Mouse (Mus musculus) v-Abl transformed pro-B cells (cell line): ENCODE results near the gene Csnk2b.
"Not testable (repeated sequence)": the region's sequence is repeated elsewhere in the genome, so short reads cannot be mapped to it uniquely, and the experiment has no call there.

Experiments
- in situ Hi-C, 2 experiments: fragments of 400-800 bp; cut with MboI; formaldehyde crosslinking; loops; one replicate each; pipeline ENCODE4 v1.15.1; 2025; ENCODE audit not compliant: unreplicated experiment in 2 of 2

Gene Csnk2b

DNA sequence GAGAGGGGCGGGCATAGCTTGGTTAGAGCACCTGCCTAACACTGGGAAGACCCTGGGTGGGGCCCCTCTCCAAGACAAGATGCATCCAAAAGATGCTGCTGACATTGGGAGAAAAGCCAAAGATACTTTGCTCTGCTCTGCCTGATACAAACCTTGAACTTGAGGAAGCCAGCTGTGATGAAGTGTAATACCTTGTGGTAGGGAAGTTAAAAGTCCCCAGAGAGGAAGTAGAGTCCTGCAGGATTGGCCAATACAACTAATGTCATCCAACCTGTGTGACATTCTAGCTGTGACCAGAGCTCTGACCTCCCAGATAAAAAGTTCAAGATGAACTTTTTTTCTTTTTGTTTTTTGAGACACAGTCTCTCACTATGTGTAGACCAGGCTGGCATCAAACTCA, 3.2 kb upstream of the Csnk2b start:
- in situ Hi-C loops = loop anchor here in 1 of 2 experiments (5.0 to 25.0 kb wide), 2 partner anchors 107 to 387 kb away; partner anchors contain the start of genes Atp6v1g2, Cchcr1, Pou5f1 and Tcf19

DNA sequence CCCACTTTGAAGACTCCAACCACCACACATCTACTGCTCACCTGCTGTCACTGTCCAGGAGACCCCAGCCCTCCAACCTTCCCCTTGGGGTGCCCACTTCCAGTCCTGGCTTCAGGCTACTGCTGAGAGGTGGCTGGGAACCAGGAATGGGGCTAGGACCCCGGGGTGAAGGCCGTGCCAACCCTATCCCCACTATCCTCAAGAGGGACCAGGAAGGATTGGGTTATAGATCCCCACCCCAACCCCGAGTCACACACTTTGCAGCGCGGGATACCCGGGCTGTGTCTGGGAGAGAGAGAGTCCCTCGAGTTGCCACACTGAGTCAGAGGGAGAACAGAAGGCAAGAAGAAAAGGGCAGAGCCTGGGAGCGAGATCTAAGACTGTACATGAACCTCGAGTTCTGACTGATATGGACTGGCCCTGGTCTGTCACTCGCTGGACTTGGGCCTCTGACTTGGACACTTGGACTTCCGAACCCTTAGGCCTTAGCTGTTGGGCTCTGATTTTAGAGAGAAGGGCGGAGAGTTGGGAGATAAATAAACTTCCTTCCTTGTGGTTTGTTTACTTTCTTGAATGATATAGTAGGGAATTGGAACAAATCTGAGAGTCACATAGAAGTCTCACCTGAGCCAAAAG, 2.5 kb upstream of the Csnk2b start:
- in situ Hi-C loops = not testable (repeated sequence)

DNA sequence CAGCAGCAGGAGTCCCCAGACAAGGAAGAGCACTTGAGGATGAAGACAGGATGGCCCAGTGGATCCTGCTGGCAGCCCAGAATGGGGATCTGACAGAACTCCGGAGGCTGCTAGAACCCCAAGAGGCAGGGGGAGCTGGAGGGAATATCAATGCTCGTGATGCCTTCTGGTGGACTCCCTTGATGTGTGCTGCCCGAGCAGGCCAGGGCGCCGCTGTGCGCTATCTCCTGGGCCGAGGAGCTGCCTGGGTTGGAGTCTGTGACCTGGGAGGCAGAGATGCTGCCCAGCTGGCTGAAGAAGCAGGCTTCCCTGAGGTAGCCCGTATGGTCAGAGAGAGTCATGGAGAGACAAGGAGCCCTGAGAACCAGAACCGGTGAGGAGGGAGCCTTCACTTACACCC, 1.4 kb upstream of the Csnk2b start:
- in situ Hi-C loops = not testable (repeated sequence)

DNA sequence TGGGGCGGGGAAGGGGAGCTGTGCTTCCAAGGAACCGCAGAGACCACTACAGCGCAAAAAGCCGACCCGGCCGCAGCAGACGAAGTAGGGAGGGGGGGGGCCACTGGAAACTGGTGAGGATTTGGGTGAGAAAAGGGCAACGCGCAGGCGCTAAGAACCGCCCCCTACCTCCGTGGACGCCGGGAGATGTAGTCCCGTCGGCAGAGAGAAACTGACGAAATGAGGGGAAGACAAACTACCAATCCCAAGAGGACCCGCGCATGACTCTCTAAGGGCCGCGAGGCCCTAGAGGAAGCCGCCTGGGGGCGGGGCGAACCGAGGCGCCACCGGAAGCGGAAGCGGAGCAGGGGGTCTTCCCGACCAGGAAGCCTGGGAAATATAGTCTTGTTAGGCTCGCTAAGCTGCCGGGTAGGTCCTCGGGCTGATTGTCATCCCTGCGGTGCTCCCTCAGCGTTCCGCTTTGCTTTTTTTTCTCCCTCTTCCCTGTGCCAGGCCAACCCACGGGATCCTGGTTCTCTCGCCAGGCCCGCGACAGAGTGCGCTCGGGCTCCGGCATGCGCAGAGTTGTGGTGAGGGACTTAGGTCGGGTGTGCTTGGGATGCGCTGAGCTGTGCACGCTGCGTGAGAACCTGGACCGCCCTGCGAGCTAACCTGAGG, 582 bp downstream of the Csnk2b start, which contains the start of gene Gpank1:
Gene Gpank1, plus strand, starts transcription at position 313 of the 657 bp plus-strand sequence.
- in situ Hi-C loops = no loop called here

DNA sequence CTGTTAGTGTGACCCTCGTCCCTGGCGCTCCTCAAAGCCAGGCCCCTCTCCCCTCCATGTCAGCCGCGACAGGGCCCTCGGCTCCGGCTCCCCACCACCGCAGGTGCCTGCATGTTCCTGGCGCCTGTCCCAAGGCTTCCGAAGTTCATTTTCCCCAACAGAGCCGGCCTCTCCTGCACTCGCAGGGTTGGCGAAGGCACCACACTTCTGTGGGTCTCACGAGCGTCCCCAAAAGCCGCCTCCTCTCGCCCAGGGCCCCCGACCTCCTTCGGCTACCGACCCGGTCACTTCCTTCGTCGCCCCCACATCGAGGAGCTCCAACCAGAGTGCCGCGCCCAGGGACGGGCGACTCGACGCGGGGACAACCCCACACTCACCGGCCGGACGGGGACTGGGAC, 1.1 kb downstream of the Csnk2b start:
- in situ Hi-C loops = no loop called here

DNA sequence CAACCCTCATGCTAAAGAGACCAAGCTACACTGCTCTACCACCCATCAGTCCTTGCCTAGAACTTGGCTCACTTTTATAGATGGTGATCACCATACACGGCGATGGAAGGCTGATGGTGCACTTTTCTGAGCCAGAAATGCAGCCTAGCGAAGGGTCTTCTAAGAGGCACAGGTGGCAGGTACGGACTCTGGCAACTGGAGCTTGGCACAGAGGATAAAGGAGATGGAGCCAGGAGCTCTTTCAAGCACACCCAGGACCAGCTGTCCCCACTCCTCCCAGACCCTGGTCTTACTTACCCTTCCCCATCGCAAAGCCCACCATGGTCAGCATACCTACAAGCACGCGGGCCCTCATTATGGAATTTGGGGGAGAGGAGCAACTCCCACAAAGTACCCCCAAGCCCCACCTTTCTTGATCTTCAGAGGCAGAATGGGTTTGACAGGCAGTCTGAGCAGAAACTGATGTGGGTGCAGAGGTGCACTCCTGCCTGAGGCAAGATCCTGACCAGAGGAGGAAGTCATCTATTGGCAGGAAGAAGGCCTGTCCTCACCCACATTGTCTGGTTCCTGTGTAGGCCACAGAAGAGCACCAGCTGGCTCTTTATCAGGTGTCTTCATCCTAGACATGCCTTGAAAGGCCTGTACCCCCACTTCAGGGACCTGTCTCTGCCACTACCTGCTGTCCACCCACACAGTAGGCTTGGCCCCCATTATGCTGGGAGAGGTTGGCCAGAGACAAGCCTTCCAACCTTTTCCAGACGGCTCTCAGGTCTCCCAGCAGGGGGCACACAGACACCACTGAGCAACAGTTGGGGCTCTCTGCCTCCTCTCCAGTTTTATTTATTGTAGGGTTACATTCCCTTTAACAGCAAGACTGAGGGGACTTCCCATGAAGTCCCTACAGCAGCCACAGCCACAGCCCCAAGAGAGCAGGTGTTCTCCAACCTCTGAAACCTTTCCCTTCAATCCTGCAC, 6.5 kb downstream of the Csnk2b start, which contains the start of gene Ly6g5b:
Gene Ly6g5b, minus strand, starts transcription at position 383 of the 974 bp plus-strand sequence.
- in situ Hi-C loops = no loop called here

DNA sequence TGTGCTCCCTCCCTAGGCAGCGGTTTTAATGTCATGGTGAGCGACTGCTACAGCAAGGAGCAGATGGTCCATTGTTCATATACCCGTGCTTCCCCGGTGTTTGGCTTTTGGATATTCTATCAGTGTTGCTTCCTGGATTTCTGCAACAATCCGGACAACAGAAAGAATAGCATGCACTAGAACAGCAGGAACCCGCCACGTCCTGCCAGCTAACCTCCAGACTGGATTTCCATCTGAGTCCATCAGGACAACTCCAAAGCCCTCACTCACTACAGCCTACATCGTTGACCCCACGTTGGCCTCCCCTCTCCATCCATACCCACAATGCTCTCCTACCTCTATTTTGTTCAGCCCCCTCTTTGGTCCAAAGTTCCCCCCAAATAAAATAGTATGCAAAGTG, 10.1 kb downstream of the Csnk2b start:
- in situ Hi-C loops = loop anchor here in 1 of 2 experiments (5.0 kb wide), 1 partner anchor 44 kb away; the partner anchor contains the start of genes Ly6g6c and Mpig6b

- in situ Hi-C loops = loop anchor here (5.0 to 10.0 kb wide), 2 partner anchors 46 to 83 kb away; partner anchors contain the start of gene Sapcd1 (in 1 of the 2)
Measured at GRCm38 (mm10) chr17:35108097-35108496, 13.8 kb downstream of the Csnk2b start, which contains the start of gene Ly6g5c. Ly6g5c (plus strand) TSS chr17:35108279.

- in situ Hi-C loops = loop anchor here (5.0 to 10.0 kb wide), 2 partner anchors 44 to 82 kb away; partner anchors contain the start of gene Sapcd1 (in 1 of the 2)
Measured at GRCm38 (mm10) chr17:35106522-35106921, 15.3 kb downstream of the Csnk2b start.

DNA sequence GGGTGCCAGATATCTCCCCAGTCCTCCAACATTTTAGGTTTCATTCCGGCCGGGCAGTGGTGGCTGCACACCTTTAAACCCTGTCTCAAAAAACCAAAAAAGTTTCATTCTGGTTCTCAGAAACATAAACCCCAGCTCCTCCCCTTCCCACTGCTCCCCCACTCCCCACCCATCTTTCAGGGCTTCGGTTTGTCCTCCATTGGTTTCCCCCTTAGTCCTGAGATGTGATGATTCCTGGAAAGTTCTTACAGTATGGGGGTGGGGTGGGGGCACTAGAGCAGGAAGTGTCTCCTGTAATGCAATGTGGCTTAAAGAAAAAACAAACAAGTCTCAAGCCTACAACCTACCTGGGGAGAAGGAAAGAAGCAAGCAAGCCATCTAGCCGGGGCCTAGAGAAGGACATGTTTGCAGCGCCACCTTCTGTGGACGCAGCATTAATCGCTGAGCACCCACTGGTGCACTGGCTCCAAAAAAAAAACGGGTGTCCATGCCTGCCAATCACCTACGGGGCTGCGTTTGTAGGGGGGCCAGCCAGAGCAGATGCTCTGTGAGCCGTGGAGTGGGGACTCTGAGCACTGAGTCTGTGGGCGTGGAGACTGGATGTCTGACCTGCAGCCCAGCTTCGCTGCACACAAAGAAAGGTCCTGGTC, 16.0 kb downstream of the Csnk2b start:
- in situ Hi-C loops = loop anchor here (5.0 to 10.0 kb wide), 2 partner anchors 44 to 81 kb away; partner anchors contain the start of gene Sapcd1 (in 1 of the 2)

DNA sequence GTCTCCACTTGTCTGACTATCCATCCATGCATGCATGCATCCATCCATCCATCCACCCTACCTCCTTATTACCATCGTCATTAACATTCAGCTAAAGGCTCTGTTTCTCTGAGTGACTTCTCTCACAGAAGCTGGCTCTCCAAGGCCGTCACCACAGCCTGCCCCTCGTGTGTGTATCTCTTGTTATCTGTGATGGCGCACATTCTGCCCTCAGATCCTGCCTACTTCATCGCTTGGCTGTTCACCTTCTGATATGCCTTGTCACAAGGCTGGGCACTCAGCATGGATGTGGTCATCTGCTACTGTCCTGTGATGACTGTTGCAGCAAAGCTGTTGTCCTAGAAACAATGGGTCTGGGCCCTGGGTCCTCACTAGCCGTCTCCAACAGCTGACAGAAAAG, 17.1 kb downstream of the Csnk2b start:
- in situ Hi-C loops = loop anchor here (5.0 to 10.0 kb wide), 2 partner anchors 42 to 80 kb away; partner anchors contain the start of gene Sapcd1 (in 1 of the 2)

- in situ Hi-C loops = loop anchor here in 1 of 2 experiments (10.0 kb wide), 1 partner anchor 79 kb away; the partner anchor contains the start of gene Sapcd1
Measured at GRCm38 (mm10) chr17:35104079-35104478, 17.8 kb downstream of the Csnk2b start.

DNA sequence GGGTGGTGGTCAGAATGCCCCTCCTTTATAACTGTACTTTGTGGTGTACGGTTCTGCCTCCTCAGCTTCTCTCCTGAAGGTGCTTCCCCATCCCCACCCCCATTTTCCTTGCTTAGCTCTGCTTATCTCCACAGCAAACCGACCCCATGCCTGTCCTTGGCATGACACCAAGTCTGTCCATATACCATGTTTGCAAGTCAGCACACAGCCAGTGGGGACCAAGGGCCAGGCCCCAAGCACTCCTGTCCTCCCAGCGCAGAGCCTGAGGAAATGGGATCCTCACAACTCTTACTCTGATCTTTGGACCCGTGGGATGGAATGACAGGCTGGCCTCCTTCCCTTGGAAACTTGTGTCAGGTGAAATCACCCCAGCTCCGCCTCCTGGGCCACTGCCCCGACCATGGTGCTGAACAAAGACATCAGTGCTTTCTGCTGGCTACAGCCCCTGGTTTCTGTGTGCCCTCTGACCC, 18.6 kb downstream of the Csnk2b start:
- in situ Hi-C loops = loop anchor here in 1 of 2 experiments (10.0 kb wide), 1 partner anchor 78 kb away; the partner anchor contains the start of gene Sapcd1

DNA sequence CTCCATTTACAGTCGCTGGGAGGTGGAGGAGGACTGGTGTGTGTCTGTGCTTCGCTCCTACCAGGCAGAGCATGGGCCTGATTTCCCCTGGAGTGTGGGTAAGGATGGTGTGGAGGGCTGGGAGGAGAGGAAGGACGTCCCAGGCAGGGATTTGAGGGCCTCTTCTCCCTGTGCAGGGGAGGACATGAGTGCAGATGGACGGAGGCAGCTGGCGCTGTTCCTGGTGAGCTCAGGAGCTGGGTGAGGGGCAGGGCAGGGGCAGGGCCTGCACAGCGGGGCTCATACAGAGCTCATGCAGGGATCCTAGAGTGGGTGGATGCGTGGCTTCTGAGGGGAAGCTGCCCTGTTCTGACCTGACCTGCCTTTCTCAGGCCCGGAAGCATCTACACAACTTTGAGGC, 19.6 kb downstream of the Csnk2b start:
- in situ Hi-C loops = loop anchor here in 1 of 2 experiments (10.0 kb wide), 1 partner anchor 77 kb away; the partner anchor contains the start of gene Sapcd1

DNA sequence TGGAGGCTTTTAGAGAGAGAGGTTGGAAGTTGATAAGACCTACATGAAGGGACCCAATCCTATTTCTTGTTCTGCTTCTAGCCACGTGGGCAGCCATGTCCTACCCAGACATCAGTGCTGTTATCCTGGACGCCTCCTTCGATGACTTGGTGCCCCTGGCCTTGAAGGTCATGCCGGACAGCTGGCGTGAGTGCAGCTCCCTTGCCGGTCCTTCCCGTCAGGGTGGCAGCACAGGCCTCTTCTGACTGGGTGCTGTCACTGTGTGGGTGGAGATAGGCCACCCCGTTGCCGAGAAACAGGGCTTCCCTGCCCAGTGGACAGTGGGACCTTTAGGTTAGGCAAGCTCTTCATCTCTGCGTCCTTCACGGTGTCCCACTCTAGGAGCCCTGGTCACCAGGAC, 20.7 kb downstream of the Csnk2b start:
- in situ Hi-C loops = loop anchor here in 1 of 2 experiments (10.0 kb wide), 1 partner anchor 76 kb away; the partner anchor contains the start of gene Sapcd1

DNA sequence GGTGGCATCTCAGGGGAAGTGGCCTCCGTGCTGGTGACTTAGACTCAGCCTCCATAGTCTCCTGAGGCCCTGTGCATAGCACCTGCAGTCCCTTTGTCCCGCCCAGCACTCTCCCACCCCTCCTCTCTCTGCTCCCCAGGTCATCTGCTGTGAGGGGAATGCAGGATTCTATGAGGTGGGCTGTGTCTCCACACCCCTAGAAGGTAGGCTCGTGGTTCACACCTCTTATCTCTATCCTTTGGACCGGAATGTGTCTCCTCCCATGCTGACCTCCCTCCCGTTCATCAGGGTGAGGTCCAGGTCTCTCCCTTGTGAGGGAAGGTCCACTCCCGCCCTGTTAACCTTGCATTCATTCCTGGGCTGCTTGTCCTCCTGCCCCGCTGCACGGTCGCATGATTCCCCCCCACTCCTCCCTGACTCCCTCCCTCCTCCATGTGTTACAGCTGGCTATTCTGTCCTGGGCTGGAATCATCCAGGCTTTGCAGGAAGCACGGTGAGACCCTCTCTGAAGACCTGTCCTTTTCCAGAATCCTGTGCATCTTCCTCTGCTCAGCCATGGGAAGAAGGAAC, 21.6 kb downstream of the Csnk2b start:
- in situ Hi-C loops = loop anchor here in 1 of 2 experiments (10.0 kb wide), 1 partner anchor 75 kb away; the partner anchor contains the start of gene Sapcd1

DNA sequence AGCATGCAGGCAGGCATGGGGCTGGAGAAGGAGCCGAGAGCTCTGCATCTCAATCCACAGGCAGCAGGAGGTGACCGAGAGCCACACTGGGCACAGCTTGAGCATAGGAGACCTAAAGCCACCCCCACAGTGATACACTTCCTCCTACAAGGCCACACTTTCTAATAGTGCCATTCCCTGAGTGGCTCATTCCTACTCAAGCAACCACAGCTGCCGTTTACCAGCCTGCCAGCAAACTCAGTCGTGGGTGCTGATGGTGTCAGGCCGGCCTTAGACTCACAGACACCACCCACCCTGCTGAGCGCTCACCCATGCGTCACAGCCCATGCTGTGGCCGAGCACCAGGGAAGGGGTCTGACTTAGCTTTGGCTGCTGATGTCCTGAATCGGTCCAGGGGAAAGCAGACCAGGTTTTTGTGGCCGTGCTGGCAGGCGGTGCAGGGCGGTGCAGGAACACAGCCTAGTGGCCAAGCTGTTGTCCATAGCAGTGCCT, 24.6 kb downstream of the Csnk2b start:
- in situ Hi-C loops = loop anchor here in 1 of 2 experiments (25.0 kb wide), 1 partner anchor 235 kb away; the partner anchor contains the start of genes Cfb, Nelfe and Skiv2l

DNA sequence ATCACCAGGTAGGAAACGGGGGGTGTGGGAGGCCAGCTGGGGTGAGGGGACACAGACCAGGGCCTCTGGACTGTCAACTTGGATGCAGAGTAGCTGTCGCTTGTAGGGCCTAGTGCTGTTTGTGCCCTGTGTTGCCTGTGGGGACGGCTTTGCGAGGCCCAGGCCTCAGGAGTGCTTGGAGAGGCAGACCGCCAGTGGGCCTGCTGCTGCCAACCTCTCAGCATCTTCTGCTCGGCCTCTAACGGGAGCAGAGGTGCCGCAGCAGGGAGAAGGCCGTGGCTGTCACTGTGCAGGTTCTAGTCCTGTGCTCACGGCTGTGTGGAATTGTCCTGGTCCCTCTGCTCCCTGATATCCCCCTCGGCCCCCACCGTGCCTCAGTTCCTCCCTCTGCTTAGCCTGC, 25.3 kb downstream of the Csnk2b start:
- in situ Hi-C loops = loop anchor here in 1 of 2 experiments (25.0 kb wide), 1 partner anchor 234 kb away; the partner anchor contains the start of genes Cfb, Nelfe and Skiv2l
